Mouse (Mus musculus) left cerebral cortex, postnatal 25 days (tissue): Measurements from ENCODE around the gene Ptgis. TPM values are rescaled to one million over a fixed set of nuclear protein-coding genes. Genes with fewer than 3 reads are reported as not detected.

Experiments used
- DNase-seq, 2 experiments: peaks; one replicate each; pipeline ENCODE4 v3.0.0; 2022; ENCODE audit warnings: low spot score in 2 of 2, mixed read lengths in 1 of 2
- intact Hi-C: fragments of 180-260 bp; cut with DNase I; formaldehyde crosslinking; loops from one replicate; pipeline ENCODE4 v1.15.1; 2025
- total RNA-seq, 2 experiments: library from RNA; stranded (reverse); gene quantifications; 2 replicates each; pipeline ENCODE4 v1.2.3; 2021

Gene Ptgis
- total RNA-seq = 1 to 10 TPM; 1.6 to 2.7 TPM

DNA sequence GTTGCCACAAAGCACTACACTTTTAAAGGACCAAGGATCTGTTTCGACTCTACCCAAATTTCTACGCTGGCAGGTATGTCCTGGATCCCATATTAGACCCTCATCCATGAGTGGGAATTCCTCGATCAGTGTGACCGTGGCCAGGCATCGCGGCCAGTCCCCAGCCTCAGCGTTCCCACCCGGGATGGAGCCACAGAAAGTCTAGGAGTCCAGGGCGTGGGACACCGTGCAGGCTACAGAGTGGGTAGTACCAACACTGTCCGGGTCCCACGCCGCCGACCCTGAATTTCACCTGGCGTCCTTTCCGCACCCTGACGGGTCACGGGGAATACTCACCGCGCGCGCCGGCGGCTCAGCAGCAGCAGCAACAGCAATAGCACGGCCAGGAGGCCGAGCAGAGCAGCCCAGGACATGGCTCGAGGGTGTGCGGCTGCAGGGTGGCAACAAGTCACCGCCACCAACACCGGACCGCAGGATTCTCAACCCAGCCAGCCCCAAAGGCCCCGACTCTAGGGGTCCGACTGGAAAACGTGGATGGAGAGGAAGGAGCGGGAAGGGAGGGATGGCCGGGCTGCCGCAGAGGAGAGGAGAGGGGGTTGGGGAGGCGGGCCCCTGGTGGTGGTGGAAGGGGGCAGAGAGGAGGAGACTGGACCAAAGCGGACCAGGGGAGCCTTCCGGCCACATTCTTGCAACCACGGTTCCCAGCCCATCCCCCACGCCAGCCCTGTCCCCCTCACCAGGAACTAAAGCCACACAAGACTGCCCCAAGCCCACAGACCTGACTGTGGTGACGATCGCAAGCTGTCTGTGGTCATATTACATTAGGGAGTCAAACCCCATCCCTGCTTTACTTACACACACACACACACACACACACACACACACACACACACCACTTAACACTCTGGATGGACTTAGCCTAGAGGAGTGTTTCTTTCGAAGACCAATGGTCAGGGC, at the start of gene Ptgis:
TSS of gene Ptgis (minus strand) at position 597 of the 957 bp plus-strand sequence.
- intact Hi-C loops = no loop called here
- no peak for DNase-seq

DNA sequence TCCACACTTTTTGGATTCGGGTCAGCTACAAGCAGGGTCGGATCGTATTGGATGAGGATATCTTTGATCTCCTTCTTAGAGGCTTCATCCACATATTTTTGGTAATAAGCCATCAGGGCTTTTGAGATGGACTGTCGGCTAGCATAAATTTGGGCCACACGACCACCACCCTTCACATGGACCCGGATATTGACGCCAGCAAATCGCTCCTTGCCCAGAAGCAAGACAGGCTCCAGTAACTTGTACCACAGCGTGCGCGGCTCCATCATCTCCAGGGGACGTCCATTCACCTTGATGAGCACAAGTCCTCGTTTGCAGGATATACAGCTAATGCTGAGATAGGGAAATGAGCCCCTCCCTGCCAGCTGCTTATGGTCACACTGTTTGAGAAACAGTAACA, 41.1 kb upstream of the Ptgis start:
- no peak for DNase-seq
- intact Hi-C loops = no loop called here

DNA sequence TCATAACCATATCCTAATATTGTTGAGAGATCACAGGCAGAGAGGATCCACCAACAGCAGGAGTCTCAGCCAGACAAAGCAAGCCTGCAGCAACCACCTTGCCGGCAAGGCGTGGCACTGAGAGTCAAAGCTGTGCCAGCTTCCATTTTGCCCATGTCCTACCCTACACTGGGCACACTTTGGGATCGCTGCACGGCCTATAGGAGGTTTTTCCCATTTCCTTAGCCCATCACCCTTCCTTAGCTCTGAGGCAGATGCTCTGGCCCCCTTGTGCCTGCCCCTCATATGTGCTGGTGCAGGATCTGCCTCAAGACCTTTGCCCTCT, 40.5 kb upstream of the Ptgis start:
- DNase-seq = no peak
- intact Hi-C loops = loop anchor here (1.0 kb wide), 1 partner anchor 136 kb away; no protein-coding TSS in a partner anchor

DNA sequence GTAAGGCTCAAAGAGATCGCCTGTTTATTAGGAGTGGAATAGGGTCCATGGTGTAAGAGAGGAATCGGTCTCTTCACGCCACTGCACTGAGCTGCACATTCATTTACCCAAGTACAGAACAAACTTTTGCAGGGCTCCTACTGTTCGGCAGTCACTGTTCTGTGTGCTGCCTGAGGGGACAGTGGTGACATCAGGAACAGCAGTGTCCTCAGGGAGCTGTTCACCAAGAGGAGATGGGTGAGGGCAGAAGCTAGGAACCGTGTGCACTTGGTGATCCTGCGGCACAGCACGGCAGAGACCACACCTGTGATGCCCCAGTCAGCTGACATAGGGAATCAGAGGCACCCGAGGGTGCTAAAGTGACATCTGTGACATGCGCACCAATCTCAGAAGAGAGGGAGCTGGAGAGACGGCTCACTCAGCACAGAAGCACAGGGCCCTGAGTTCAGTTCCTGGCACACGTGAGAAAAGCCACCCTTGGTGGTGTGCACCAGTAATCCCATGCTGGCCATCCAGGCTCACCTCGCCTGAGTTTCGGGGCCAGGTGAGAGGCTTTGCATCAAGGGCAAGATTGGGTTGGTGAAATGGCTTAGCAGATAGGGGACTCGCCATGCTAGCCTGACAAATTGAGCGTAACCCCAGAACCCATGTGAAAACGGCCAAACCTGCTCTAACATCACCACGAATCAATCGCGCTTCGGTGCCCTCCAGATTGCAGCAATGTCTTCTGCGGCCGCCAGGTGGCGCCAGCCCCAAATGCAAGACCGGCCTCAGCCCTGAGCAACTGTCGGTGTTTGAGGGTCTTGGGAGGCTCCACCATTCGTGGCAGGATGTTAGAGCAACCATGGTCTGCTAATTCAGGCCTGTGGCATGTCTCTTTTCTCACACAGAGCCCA, 39.9 kb upstream of the Ptgis start:
- DNase-seq = peak; percentile 80 to 81
- intact Hi-C loops = loop anchor here (1.0 kb wide), 1 partner anchor 137 kb away; no protein-coding TSS in a partner anchor

DNA sequence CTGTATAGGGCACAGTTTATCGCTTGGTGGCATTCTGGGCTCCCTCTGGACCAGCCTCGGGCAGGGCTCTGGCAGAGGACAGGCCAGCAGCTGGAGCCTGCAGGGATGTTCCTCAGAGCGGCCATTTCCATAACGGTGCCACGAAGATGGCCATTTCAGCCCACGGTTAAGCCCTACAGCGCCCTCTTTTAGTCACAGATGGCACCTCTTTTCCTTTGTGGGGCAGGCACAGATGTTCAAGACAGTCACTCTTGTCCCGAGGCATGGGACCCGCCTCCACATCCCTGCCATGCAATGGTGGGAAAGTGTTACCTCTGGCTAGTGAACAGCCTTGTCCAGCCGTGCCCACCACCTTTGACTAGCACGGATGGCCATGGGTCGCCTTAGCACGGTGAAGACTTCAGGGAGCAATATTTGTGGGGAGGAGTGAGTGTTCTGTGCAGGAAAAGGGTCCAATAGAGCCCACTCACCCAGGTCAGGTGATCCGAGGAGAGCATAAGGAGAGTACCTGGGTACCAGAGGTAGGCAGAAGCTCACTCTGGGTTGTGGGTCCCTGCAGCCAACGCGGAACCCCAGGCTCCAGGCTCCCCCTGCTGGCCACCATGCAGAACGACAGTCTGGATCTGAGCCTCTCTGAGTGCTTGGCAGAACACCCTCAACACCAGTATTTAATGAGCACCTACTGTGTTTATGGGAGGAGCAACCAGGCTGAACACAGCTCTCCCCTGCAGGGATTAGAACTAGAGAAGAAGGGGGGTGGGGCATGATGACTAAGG, 38.5 kb upstream of the Ptgis start:
- DNase-seq = peak; percentile 54 to 58
- intact Hi-C loops = loop anchor here (1.0 to 5.0 kb wide), 3 partner anchors 57 to 207 kb away; no protein-coding TSS in a partner anchor

- no peak for DNase-seq
- intact Hi-C loops = loop anchor here (2.0 to 5.0 kb wide), 2 partner anchors 185 to 206 kb away; no protein-coding TSS in a partner anchor
Observed at GRCm38 (mm10) chr2:167278011-167278410, 37.6 kb upstream of the Ptgis start.

DNA sequence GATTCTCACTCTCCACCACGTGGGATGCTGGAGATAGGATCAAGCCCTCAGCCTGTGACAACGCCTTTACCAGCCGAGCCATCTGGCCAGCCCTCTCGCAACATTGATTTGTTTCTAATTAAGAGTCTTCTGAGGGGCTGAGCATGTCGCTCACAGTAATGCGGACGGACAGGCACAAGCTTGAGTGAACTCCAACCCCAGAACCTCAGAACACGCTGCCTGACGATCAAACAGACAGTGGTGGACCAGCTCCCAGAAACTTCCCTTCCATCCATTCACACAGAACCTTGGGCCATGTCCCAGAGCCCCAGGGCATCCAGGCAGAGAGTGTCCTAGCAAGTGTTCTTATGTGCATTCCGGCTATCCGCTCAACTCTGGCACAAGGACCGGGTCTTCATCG, 36.6 kb upstream of the Ptgis start:
- DNase-seq = no peak
- intact Hi-C loops = loop anchor here (5.0 kb wide), 1 partner anchor 205 kb away; no protein-coding TSS in a partner anchor

DNA sequence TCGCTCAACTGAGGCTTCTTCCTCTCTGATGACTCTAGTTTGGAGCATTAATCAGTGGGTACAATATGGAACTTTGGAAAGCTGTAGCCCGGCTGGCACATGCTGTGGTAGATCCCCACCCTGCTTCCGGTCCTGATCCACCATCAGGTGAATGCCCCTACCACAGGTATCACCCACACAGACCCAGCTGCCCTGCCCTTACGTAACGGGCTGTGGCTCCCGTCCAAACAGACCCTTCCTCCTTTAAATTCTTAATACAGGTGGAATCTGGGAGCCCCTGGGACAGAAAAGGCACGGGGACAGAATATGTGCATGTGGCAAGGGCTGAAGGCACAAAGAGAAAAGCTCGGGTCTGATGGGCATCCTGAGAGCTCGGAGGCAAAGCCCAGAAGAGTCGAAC, 35.5 kb upstream of the Ptgis start:
- intact Hi-C loops = loop anchor here (5.0 kb wide), 1 partner anchor 204 kb away; no protein-coding TSS in a partner anchor
- DNase-seq = no peak

GRCm38 (mm10) chr2:167274713-167275465, 34.5 kb upstream of the Ptgis start:
- intact Hi-C loops = loop anchor here (5.0 kb wide), 1 partner anchor 203 kb away; no protein-coding TSS in a partner anchor
- no peak for DNase-seq

- intact Hi-C loops = no loop called here
- DNase-seq = no peak
Observed at GRCm38 (mm10) chr2:167273206-167273740, 32.9 kb upstream of the Ptgis start.

GRCm38 (mm10) chr2:167272706-167273105, 32.3 kb upstream of the Ptgis start:
- intact Hi-C loops = no loop called here
- no peak for DNase-seq

DNA sequence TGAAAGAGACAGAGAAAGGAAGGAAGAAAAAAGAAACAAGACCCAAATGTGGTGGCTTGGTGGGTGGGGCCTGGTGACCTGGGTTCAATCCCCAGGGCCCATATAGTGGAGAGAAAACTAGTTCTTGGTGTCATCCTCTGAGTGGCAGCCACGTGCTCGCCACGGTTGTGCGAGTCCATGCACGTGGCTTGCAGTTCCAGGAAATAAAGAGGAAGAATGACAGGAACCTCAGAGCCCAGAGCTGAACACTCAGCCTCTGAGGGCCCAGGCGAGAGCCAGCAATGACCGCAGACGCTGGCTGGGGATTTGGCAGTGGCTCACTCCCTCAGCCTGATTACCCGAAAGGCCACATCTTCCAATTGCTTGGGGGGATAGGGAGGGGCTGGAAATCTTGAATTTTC, 30.7 kb upstream of the Ptgis start:
- intact Hi-C loops = no loop called here
- no peak for DNase-seq

DNA sequence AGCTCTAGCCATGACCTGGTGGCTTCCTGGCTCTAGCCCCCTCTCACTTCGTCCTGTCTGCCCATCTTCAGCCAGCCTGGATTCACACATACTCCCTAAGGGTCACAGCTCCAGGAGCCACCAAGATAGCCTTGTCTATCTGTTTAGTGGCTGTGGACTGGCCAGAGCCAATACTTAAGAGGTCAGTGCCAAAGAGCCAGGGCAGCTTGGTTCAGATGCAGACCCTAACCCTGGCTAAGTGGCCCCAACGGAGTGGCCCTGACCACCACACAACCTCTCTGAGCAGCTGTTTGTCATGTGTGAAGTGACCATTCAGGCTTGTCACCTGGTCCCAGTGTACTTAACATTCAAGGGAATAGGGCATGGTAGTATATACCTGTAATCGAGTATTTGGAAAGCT, 30.1 kb upstream of the Ptgis start:
- no peak for DNase-seq
- intact Hi-C loops = no loop called here

GRCm38 (mm10) chr2:167268721-167269120, 28.3 kb upstream of the Ptgis start:
- intact Hi-C loops = no loop called here
- no peak for DNase-seq

DNA sequence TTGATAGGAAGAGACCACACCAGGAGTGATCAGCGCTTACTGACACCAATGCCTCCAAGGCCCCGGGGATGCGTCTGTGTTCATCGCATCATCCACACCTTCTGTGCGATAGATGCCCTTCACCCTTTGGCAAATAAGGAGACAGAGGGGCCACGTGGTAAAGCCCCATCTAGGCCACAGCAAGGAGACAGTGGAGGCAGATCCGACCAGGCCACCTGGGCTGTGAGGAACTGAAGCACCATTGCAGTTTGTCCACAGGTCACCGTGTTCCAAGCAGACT, 27.9 kb upstream of the Ptgis start:
- no peak for DNase-seq

GRCm38 (mm10) chr2:167267531-167268410, 27.4 kb upstream of the Ptgis start:
- peak; percentile 23 to 58 for DNase-seq
- intact Hi-C loops = no loop called here

More for the DNA sequence above, 27.9 kb upstream of the Ptgis start:
- intact Hi-C loops = no loop called here

DNA sequence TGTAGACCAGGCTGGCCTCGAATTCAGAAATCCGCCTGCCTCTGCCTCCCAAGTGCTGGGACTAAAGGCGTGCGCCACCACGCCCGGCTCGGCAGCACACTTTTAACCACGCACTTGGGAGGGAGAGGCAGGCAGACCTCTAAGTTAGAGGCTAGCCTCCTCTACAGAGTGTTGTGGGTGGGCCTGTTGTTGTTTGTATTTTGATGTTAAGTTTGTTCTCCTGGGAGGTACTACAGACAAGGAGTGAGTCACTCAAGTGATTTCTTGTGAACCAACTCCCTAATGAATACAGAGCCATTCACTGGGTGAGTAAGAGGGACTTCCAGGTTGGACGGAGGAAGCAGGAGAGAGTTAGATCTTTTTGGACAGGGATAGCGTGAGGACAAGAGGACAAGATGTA, 25.8 kb upstream of the Ptgis start:
- no peak for DNase-seq
- intact Hi-C loops = no loop called here

- DNase-seq = no peak
- intact Hi-C loops = no loop called here
Observed at GRCm38 (mm10) chr2:167265806-167266205, 25.4 kb upstream of the Ptgis start.
